Mouse (Mus musculus): ENCODE data around the gene Jup.

- TF ChIP-seq CTCF (IDR thresholded peaks at IDR 0.05; ENCODE audit: low read depth) = no peak
- TF ChIP-seq EP300 (IDR thresholded peaks at IDR 0.05; ENCODE audit: low read depth) = no peak
These were observed 38.2 kb upstream of the Jup start for GRCm38 (mm10) chr11:100435678-100436246.
